Mouse (Mus musculus) midbrain, embryonic 11.5 days (tissue): Measurements from ENCODE around the gene Spata32. TPM values are rescaled to one million over a fixed set of nuclear protein-coding genes. Genes with fewer than 3 reads are reported as not detected.

Experiments used
- ATAC-seq: fragments of 200-750 bp; cut with Nextera tagmentation; 2 replicates; pipeline ENCODE4 v1.8.0; 2017; ENCODE audit warnings: moderate TSS enrichment, moderate library complexity; ENCODE audit not compliant: low FRiP score
- DNase-seq: peaks from one replicate; pipeline ENCODE4 v3.0.0; 2015; ENCODE audit warnings: low spot score; ENCODE audit errors: missing footprints
- H3K27ac ChIP-seq: fragments of 300-500 bp; sonication (generic); 2 replicates; pipeline ENCODE4 v1.5.1; 2014; ENCODE audit warnings: low read depth, low read length
- H3K27me3 ChIP-seq: fragments of 300-500 bp; sonication (generic); 2 replicates; pipeline ENCODE4 v1.6.1; 2014; ENCODE audit warnings: mild to moderate bottlenecking, low read length, moderate library complexity, mixed read lengths; ENCODE audit not compliant: control insufficient read depth, insufficient read depth
- H3K36me3 ChIP-seq: fragments of 300-500 bp; sonication (generic); 2 replicates; pipeline ENCODE4 v1.6.1; 2014; ENCODE audit warnings: mild to moderate bottlenecking, low read length, moderate library complexity, mixed read lengths; ENCODE audit not compliant: control insufficient read depth, insufficient read depth
- H3K4me1 ChIP-seq: fragments of 300-500 bp; sonication (generic); 2 replicates; pipeline ENCODE4 v1.6.1; 2014; ENCODE audit warnings: low read length; ENCODE audit not compliant: control insufficient read depth, insufficient read depth
- H3K4me2 ChIP-seq: fragments of 300-500 bp; sonication (generic); 2 replicates; pipeline ENCODE4 v1.6.1; 2014; ENCODE audit warnings: mild to moderate bottlenecking, moderate library complexity
- H3K4me3 ChIP-seq: fragments of 300-500 bp; sonication (generic); 2 replicates; pipeline ENCODE4 v1.5.1; 2014; ENCODE audit warnings: low read depth, low read length
- H3K9ac ChIP-seq: fragments of 300-500 bp; sonication (generic); 2 replicates; pipeline ENCODE4 v1.6.1; 2014; ENCODE audit warnings: low read length
- H3K9me3 ChIP-seq: fragments of 300-500 bp; sonication (generic); 2 replicates; pipeline ENCODE4 v1.6.1; 2016; ENCODE audit warnings: low read length; ENCODE audit not compliant: control insufficient read depth
- WGBS: fragments of 180-500 bp; shearing (Covaris S2); extraction: QIAGEN DNeasy Blood & Tissue Kit; methylation state at CpG from one replicate; pipeline ENCODE4 v1.1.7; 2014; 5-methylcytosine and 5-hydroxymethylcytosine counted together
- polyA plus RNA-seq: library from polyadenylated mRNA; unstranded; fragments of >200 nt; fragmentation: Nextera tagmentation; extraction: Ambion mirVana; gene quantifications from 2 replicates; pipeline ENCODE4 v1.2.1, GENCODE M21; 2014

The Spata32 gene
- polyA plus RNA-seq, 1 experiment from 2014 or later: not detected

- ATAC-seq (no peak), DNase-seq (no peak)
- H3K27me3 ChIP-seq: no peaks in the 10 kb centered on the region
- no peak overlapping the region for H3K4me2 ChIP-seq
- no peak overlapping the region for H3K4me3 ChIP-seq
- 81% methylated on average over 6 of the region's 6 CpGs for WGBS
- no peak overlapping the region for H3K9ac ChIP-seq
- no peaks in the 10 kb centered on the region for H3K36me3 ChIP-seq
- H3K27ac ChIP-seq: no peak overlapping the region
- no peaks in the 10 kb centered on the region; the same call in 1 of the 2 replicates for H3K4me1 ChIP-seq
- no peaks in the 10 kb centered on the region for H3K9me3 ChIP-seq
Measured at GRCm38 (mm10) chr11:103249509-103249908, 31.3 kb upstream of the Spata32 start.

GRCm38 (mm10) chr11:103248837-103249236 is 30.6 kb upstream of the Spata32 start:
- DNase-seq: no peak
- H3K9ac ChIP-seq: no peak overlapping the region
- H3K27ac ChIP-seq: no peak overlapping the region
- WGBS: 72% methylated on average over 5 of the region's 5 CpGs
- H3K9me3 ChIP-seq: no peaks in the 10 kb centered on the region
- ATAC-seq: no peak
- no peaks in the 10 kb centered on the region; the same call in 1 of the 2 replicates for H3K4me1 ChIP-seq
- no peak overlapping the region for H3K4me2 ChIP-seq
- no peaks in the 10 kb centered on the region for H3K27me3 ChIP-seq
- H3K36me3 ChIP-seq: 0 out of 2 replicates have a peak, but pooled peaks cover 3% of the 10 kb centered on the region
- no peak overlapping the region for H3K4me3 ChIP-seq

- Histone ChIP-seq H3K9me3 (no peaks in the 10 kb centered on the region), H3K9ac (no peak overlapping the region), H3K27me3 (no peaks in the 10 kb centered on the region), H3K4me1 (no peaks in the 10 kb centered on the region), H3K27ac (no peak overlapping the region), H3K4me2 (no peak overlapping the region), H3K36me3 (0 out of 2 replicates have a peak, but pooled peaks cover 3% of the 10 kb centered on the region), H3K4me3 (no peak overlapping the region)
- ATAC-seq (no peak), DNase-seq (no peak)
- WGBS: 85% methylated on average over 11 of the region's 11 CpGs
Measured at GRCm38 (mm10) chr11:103247504-103248177, 29.4 kb upstream of the Spata32 start.

GRCm38 (mm10) chr11:103246731-103247290 is 28.6 kb upstream of the Spata32 start:
- Histone ChIP-seq H3K9me3 (no peaks in the 10 kb centered on the region), H3K27ac (no peak overlapping the region), H3K4me2 (no peak overlapping the region), H3K4me3 (no peak overlapping the region), H3K36me3 (0 out of 2 replicates have a peak, but pooled peaks cover 3% of the 10 kb centered on the region), H3K27me3 (no peaks in the 10 kb centered on the region), H3K9ac (no peak overlapping the region), H3K4me1 (no peaks in the 10 kb centered on the region)
- ATAC-seq (no peak), DNase-seq (no peak)
- WGBS: 84% methylated on average over 4 of the region's 4 CpGs

- 82% methylated on average over 10 of the region's 10 CpGs for WGBS
- Histone ChIP-seq H3K4me1 (no peaks in the 10 kb centered on the region), H3K4me2 (no peak overlapping the region), H3K4me3 (no peak overlapping the region), H3K27me3 (no peaks in the 10 kb centered on the region), H3K27ac (no peak overlapping the region), H3K9me3 (no peaks in the 10 kb centered on the region), H3K9ac (no peak overlapping the region), H3K36me3 (0 out of 2 replicates have a peak, but pooled peaks cover 3% of the 10 kb centered on the region)
- DNase-seq: no peak
- ATAC-seq: no peak
Measured at GRCm38 (mm10) chr11:103246081-103246730, 28.0 kb upstream of the Spata32 start.

GRCm38 (mm10) chr11:103244856-103245255 is 26.6 kb upstream of the Spata32 start:
- no peak for DNase-seq
- H3K9ac ChIP-seq: no peak overlapping the region
- no peak overlapping the region for H3K27ac ChIP-seq
- no peak overlapping the region for H3K4me3 ChIP-seq
- no peaks in the 10 kb centered on the region for H3K9me3 ChIP-seq
- no peaks in the 10 kb centered on the region for H3K27me3 ChIP-seq
- H3K36me3 ChIP-seq: 0 out of 2 replicates have a peak, but pooled peaks cover 3% of the 10 kb centered on the region
- H3K4me2 ChIP-seq: no peak overlapping the region
- H3K4me1 ChIP-seq: no peaks in the 10 kb centered on the region
- 91% methylated on average over 4 of the region's 4 CpGs for WGBS
- ATAC-seq: no peak

- H3K36me3 ChIP-seq: peaks cover 8% of the 10 kb centered on the region
- H3K9ac ChIP-seq: no peak overlapping the region
- no peaks in the 10 kb centered on the region for H3K27me3 ChIP-seq
- no peak for DNase-seq
- H3K4me3 ChIP-seq: no peak overlapping the region
- no peaks in the 10 kb centered on the region for H3K9me3 ChIP-seq
- WGBS: 57% methylated on average over 7 of the region's 7 CpGs
- no peak overlapping the region for H3K4me2 ChIP-seq
- H3K4me1 ChIP-seq: no peaks in the 10 kb centered on the region
- H3K27ac ChIP-seq: no peak overlapping the region
- no peak for ATAC-seq
Measured at GRCm38 (mm10) chr11:103240740-103241139, 22.5 kb upstream of the Spata32 start.

- Histone ChIP-seq H3K27me3 (no peaks in the 10 kb centered on the region), H3K4me3 (no peak overlapping the region), H3K4me2 (no peak overlapping the region), H3K36me3 (peaks cover 6% of the 10 kb centered on the region), H3K9me3 (no peaks in the 10 kb centered on the region), H3K27ac (no peak overlapping the region), H3K4me1 (no peaks in the 10 kb centered on the region), H3K9ac (no peak overlapping the region)
- no peak for ATAC-seq
- WGBS: 77% methylated on average over 9 of the region's 9 CpGs
- no peak for DNase-seq
Measured at GRCm38 (mm10) chr11:103237757-103238156, 19.5 kb upstream of the Spata32 start.

GRCm38 (mm10) chr11:103236903-103237302 is 18.7 kb upstream of the Spata32 start:
- H3K4me1 ChIP-seq: no peaks in the 10 kb centered on the region
- ATAC-seq: no peak
- no peak overlapping the region for H3K9ac ChIP-seq
- no peaks in the 10 kb centered on the region for H3K27me3 ChIP-seq
- peaks cover 6% of the 10 kb centered on the region for H3K36me3 ChIP-seq
- H3K4me3 ChIP-seq: no peak overlapping the region
- no peak for DNase-seq
- no peaks in the 10 kb centered on the region for H3K9me3 ChIP-seq
- WGBS: 91% methylated on average over 10 of the region's 10 CpGs
- H3K27ac ChIP-seq: no peak overlapping the region
- no peak overlapping the region for H3K4me2 ChIP-seq
